Mouse (Mus musculus) spleen, adult 18-20 months (tissue): ENCODE measurements around the gene Gm11032.
A peak's percentile ranks its signal among the peaks of the same experiment; 100 is the strongest.
"Not testable (repeated sequence)": the region's sequence is repeated elsewhere in the genome, so short reads cannot be mapped to it uniquely, and the experiment has no call there.

Source experiments
- DNase-seq, 2 experiments: peaks; one replicate each; pipeline ENCODE4 v3.0.0; 2022; ENCODE audit warnings: mixed read lengths in 2 of 2

Gm11032 gene

DNA sequence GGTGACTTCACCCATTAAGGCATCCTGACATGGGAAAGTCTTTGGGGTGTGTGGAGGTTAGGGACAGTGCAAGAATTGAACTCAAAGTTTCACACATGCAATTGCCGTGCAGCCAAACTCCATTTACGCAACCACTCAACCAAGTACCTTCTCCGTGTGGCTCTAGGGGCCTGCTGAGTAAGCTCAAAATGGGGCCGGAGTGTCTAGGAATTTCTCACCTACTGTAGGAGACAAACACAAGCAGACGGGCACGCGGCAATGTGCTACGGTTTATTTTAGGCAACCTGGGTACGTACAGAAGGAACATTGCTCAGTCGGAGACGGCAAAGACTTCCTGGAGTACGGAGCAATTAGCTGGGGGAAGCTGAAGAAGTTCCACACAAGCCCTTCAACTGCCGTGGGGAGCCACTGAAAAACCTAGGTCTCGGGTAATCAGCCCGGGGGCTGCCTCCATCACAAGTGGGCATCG is at the start of gene Gm11032:
TSS of gene Gm11032 (plus strand) at position 51 of the 469 bp plus-strand sequence.
- DNase-seq, result no peak

DNA sequence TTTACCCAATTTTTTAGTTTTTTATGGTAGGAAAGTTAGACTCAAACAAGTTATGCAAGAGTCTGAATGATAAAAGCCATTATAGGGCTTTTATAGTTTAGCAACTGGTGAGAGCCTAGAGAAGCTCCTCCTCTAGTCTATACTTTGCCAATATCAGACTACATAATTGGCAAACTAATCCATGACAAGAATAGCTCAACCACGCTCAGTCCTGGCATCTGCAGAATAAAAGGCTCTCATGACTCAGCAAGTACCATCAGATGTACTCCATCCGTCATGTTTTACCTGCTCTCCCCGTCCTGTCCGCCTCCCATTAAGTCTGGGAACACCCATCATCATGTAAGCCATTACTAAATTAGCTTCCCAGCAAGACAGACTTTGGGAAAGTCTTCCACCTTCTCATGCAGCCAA is 48.4 kb upstream of the Gm11032 start:
- DNase-seq, result no peak

DNA sequence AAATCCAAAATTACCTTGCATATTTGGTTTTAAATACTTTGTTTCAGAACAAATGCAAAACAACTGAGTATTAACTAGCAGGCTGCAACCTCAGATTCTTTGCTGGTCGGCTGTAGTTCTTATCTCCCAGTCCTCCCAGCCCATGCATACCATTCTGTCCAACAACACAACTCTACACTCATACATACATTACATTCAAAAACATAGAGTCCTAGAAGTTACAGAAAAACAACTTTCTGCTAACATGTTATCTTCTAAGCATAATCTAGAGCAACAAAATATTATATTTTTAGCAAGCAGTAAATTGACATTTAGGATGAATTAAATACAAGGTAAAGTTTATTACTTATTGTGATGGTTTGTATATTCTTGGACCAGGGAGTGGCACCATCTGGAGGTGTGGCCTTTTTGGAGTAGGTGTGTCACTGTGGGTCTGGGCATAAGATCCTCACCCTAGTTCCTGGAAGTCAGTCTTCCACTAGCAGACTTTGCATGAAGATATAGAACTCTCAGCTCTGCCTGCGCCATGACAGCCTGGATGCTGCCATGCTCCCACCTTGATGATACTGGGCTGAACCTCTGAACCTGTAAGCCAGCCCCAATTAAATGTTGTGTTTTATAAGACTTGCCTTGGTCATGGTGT is 43.7 kb upstream of the Gm11032 start:
- DNase-seq, result not testable (repeated sequence)

DNA sequence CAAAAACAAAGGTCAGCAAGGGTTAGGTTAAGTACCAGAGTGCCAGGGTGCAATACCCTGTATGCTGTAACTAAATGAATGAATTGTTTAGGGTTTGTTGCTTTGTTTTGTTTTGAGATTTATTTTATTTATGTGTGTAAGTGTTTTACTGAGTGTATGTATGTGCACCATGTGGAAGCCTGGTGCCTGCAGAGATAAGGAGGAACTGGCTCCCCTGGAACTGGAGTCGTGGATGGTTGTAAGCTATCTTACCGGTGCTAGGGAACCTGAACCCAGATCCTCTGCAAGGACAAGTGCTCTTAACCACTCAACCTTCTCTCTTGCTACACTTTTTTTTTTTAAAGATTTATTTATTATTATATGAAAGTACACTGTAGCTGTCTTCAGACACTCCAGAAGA is 42.8 kb upstream of the Gm11032 start:
- DNase-seq, result no peak

DNA sequence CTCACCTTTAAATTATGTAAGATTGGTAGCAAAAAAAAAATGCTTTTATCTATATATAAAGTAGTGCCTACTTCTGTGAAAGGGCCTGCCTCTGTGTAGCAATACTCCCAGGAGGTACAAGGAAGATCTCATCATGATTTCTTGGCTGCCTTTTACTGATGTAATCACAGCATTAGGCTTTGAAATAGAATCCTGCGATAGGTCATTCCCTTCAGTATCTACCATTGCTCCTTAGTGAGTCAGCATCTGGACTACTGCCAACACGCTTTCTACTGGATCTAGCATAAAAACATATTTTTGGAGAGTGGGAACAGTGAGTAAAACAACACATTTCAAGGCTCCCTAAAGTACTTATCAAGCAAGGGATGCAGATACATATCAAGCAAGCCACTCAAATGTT is 41.2 kb upstream of the Gm11032 start:
- DNase-seq, result no peak

DNA sequence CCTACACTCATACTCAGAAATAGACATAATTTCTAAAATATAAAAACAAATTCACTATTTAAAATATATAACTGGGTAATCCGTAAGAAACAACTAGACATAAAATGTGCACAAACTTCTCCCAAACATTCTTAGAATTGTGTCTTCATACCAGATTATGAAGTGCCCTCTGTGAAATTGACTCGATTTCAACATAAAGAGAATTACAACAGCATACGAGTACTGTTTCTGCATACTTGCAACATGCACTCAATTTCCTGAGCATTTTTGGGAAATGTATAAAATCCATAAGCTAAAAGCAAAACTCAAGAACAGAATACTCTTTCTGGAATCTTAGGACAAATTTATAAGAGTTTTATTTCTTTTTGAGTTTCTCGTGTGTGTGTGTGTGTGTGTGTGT is 28.1 kb upstream of the Gm11032 start:
- DNase-seq, result no peak

DNA sequence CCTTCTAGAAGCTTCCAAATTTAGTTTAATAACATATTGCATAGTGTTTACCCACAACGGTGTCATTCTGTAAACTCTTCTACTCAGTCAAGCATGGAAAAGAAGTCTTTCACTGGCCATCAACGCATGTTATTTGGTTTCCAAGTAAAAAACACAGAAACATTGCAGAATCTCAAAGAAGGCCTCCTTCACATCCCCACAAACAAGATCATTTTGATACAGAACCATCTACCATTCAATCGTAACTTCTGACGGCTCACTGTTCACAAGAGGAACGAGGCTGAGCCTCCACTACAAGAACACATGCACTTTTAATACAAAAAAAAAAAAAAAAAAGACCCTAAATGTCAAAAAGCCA is 26.4 kb upstream of the Gm11032 start:
- DNase-seq, result no peak

DNA sequence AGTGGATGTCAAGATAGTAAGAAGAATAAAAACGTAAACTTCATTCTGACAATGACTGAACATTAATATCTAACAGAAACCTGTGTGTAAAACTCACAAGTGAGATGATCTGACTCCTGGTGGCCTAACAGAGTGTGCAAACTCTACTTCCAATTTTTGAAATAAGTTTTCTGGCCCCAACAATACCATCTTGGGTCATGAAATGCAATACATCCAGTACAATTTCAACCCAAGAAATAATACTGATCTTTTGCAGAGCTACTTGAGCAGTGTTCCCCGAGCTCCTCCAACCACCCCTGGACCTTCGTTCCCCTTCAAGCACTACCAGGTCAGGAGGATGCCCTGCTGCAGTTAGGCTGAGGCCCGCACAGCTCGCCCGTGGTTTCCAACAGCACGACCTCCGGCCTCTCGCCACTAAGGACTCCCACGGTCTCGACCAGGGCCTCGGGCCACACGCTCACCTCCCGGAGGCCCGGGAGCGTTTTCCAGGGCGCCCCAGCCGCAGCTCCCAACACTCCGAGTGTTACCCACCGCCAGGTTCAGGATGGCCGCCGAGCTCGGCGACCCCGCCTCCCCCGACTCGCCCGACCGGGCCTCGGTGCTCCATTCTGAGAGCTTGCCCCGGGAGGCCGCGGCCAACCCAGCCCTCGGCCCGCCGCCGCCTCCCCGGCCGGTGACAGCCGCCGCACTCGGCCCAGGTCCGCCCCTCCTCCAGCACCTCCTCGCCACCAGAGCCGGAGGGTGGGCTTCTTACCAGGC is 25.8 kb upstream of the Gm11032 start:
- peak in 1 of 2 experiments; percentile 55 for DNase-seq

DNA sequence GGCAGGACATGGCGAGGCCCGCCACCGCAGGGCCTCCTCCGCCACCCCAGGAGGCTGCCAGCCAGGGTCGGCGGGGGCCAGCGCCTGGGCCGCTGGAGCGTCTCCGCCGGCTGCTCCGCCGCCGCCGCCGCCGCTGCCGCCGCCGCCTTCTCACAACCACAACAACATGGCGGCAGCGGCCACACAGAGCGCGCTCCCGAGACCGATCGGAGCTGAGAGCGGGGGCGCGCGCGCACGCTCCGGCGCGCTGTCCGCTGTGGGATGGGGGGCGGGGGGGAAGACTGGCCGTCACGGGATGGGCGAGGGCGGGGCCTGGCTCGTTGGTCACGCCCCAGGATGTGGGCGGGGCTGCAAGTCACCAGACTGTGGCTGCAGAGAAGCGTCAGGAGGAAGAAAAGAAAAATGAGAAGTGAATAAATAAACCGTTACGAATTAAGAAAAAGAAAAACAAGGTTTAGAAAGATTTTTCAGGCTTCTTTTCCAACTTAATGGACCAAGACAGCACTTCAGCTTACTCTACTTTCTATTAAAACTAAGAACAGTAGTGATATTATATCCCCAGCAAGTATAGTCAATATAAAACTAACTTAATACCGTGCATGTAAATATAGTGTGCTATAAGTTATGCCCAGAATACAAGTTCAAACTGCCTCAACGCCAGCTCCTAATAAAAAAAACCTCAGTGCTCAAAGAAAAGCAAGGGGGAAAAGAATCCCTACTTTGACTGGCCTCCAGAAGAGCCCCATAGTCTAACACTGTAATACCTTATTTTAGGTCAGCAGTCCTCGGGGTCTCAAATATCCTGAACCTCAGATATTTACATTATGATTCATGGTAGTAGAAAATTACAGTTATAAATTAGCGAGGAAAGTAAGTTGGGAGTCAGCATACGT is 25.0 kb upstream of the Gm11032 start, which contains the start of gene Mtmr3:
TSS of gene Mtmr3 (minus strand) at position 256 of the 893 bp plus-strand sequence.
- DNase-seq, result peak; percentile 96 to 99

DNA sequence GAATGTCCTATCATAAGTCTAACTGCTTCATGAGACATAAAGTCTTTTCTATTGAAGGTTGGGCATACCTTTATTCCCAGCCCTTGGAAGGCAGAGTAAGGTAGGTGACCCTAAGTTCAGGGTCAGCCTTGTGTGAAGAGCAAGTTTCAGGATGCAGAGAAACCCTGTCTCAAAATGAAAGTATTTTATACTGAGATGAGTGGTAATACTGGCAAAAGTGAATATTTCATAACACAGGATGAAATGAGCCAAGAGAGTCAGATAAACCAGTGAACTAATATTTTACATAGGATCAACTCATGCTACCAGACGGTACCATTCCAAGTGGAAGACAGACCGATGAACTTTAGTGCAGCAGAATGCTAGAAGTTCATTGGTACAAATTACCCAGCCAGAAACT is 21.5 kb upstream of the Gm11032 start:
- DNase-seq, result no peak

DNA sequence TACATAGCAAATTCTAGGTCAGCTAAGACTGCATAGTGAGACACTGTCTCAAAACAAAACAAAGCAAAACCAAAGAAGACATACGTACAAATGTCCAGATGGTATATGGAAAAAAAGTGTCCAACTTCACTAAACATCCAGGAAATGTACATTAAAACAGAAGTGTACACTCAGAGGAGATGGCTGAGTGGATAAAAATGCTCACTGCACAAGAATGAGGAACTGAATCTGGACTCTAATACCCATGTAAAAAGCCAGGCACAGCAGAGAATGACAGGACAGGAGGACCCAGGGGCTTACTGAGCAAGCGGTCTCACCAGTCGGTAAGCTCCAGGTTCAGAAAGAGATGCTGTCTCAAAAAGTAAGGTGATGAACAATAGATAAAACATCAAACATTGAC is 20.0 kb upstream of the Gm11032 start:
- DNase-seq, result peak in 1 of 2 experiments; percentile 30

DNA sequence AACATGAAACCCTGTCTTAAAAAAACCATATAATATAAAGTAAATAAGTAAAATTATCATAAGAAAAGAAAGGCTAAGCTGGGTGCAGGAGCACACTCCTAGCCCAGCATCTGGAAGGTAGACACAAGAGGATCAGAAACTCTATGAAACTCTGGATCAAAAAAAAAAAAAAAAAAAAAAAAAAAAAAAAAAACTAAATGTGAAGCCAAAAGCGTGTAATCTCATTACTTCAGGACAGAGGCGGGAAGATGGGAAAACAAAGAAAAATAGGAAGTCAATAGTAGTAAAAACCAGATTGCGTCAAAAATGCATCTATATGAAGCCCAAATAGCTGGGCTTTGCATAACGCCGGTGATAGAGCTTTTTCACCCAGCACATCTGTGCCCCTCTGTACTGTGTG is 18.0 kb upstream of the Gm11032 start:
- no peak for DNase-seq

DNA sequence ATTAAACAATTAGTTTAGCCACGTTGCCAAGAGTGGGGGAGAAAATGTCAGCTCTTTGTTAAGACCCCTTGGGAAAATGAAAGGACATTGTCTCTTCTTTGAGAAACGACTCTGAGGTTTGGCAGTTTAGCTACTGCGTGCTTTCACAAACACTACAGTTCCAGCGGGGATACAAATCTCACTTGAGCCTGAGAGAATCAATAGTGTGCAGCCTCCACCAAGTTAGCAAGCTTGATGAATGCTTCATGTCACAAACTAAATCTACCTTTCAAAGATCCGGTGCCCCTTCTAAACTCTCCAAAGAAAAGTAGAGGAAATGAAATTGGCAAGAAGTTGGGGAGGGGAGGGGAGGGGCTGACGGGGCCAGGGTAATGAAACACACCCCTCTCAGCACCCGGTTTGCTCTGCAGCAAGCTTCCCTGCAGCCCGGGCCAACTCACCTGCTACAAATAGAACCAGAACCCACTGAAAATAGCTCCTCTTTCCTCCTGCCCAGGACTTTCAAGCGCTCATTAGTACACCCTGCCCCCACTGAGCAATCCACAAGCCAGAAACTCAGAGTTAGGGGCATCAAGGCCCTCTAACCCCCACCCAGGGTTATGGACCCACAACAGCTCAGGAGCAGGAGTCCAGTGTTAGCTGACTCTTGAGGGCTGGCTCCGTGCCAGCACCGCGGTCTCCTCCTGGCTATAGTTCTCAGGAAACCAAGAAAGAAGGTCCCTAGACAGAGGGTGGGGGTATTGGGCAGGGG is 17.0 kb upstream of the Gm11032 start:
- peak in 1 of 2 experiments; percentile 29 for DNase-seq

DNA sequence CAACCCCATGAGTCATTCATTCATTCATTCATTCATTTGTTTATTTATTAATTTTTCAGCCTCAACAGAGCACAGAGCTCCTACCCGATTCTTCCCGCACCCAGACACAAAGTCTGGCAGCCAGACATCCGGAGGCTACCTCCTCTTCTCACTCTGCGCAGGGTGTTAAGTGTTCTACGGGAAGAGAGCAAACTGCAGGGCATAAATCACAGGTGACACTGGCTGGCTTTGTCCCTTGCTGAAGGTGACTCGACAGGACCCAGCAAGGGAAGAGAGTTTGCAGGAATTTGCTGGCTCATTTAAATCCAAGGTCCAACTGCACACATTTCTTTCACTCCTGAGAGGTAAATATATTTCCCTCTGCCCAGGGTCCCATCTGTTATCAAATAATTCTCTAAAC is 15.4 kb upstream of the Gm11032 start:
- no peak for DNase-seq

DNA sequence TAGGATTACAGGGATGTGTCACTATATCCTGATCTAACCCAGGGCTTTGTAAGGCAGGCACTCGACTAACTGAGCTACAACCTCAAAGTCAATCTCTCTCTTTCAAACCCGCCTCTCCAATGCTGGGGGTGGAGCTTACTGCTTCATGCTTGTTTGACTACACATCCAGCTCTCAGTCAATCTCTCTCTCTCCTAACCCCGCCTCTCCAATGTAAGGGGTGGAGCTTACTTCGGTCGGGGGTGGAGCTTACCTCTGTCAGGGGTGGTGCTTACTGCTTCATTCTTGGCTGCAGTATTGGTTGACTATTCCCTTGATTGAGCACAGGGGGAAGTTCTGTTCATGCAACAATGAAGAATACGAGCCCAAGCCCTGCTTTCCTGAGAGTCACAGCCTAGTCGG is 14.5 kb upstream of the Gm11032 start:
- peak; percentile 59 to 65 for DNase-seq

DNA sequence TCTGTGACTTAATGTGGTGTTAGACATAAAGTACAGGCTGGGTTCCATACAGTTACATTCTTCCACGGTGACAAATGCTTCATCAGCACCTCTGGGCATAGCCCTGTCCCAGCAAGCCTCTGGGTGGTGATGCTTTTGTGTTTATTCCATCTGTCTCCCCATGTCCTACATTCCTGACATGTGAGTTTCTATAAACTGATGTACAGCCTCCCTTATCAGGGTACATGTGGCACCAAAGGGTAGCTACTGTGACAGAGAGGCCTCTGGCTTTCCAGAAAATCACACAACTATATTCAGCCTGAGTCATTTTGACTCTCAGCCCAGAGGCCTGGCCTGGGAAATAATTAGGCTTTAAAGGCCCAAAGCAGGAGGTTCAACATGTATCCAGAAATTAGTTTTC is 13.3 kb upstream of the Gm11032 start:
- DNase-seq, result no peak

DNA sequence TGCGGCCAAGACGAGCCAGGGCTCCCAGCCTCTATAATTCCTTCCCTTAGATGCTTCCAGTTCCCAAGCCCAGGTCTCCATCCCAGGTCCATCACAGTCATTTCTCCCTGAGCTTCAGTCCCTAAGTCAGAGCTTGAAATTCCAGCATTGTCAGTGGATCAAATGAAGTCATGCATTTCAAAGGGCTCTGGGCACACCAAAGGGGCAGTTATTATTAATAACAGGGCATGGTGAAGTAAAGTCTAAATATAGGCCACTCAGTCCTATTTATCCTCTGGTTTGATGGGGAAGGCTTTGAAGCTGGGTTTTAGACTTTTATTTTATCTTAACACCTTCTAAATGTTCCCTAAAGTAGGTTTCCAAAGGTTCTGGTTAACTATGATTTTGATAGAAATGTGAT is 8.0 kb upstream of the Gm11032 start:
- DNase-seq, result no peak

DNA sequence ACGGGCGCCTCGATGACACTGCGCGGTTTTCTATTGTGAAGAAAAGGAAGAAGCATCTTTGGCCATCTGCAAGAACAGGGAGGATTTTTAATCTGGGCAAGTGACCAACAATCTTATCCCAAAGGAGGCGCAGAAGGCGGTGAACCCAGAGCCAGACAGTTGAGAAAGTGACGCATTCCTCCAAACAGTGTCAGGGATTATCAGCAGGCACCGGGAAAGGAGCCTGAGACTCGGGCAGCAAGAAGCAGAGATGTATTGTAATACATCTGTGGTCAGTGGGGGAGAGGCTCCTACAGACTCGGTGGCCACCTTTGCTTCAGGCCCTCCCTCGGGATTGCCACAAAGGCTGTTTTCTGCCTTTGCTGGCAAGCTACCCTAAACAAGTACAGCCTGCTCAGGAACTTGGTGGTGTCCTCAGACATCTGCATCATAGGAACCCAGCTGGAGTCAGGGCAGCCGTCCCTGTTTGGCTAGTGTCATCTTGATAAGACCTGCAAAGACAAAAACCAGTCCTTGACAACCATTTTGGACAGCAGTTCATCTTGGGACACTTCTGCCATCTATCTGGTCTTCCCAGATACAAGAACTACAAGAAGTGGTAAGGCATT is 738 bp downstream of the Gm11032 start:
- DNase-seq, result no peak

DNA sequence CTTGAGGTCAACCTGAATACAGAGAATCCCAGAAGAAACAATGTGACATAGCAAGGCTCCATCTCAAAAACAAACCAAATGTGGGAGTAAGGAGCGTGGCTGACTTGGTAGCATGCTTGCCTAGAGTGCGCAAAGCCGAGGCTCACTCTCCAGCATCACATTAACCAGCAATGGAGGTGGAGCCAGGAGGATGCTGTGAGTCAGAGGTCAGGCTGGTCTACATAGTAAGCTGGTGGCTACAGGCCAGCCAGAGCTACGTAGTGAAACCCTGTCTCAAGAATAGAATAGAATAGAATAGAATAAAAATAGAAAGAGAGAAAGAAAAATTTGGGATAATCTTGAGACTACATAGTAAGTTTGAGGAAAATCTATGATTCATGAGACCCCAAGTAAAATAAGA is 2.0 kb downstream of the Gm11032 start:
- no peak for DNase-seq

DNA sequence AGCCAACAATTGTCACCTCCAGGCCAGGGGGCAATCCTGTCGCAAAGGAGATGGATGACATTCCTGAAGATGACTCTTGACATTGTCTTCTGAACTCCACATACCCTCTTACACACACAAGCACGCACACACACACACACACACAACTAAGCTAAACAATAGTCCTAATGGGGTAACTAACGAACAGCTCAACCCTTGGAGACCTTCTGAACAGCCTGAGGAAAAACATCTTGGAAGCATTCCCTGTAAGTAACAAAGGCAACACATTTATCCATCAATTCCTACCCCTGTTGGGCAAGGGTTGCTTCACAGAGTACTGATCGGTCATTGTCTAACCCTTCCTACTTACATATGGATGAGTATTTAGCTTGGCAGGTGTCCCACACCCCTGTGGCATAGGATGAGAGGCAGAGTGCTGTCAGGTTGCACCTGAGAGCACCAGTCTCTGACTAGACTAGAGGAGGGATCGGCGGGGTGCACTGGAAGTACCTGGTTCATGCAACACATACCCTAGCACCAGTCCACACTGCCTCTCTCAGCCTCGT is 2.6 kb downstream of the Gm11032 start:
- DNase-seq, result no peak

DNA sequence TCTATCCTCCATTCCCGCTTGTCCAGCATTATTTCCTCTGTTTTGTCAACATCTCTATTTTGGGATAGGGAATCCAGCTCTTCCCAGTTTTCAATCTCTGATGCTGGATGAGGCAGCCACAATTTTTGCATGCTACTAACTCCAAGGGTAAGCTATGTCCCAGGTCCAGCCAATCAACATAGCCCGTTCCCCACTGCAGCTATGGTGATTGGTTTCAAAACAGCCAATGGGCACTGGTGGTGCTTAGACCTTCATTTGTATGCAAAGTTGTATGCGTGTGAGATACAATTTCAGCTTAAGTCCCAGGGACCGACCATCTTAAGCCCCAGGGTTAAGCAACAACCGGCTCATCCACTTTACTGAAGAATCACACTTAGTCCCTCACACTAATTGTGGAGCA is 3.1 kb downstream of the Gm11032 start:
- no peak for DNase-seq

DNA sequence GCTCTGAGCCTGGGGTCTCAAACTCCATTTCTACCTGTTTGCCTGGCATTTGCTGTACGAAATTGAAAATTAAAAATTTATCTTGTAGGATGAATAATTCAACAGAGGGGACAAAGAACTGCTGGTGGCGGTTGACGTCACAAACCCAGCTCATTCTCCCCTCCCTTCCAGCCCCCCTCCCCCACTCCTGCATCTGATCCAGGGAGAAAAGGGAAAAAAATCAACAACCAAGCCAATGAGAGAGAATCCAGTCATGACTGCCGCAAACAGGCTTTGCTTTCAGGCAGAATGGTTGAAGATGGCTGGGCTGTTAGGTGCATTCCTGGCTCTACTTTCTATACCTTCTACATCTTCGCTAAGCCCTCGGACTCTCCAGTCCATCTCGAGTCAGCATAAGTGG is 6.1 kb downstream of the Gm11032 start:
- no peak for DNase-seq
